Mouse (Mus musculus) myocyte (in vitro differentiated cells): ENCODE measurements around the gene Lmna.

Experiments used
- E2F4 ChIP-seq: IDR thresholded peaks from one replicate; pipeline ENCODE4 v1.6.1; 2011; ENCODE audit warnings: mild to moderate bottlenecking, control low read depth, moderate library complexity; ENCODE audit not compliant: insufficient read depth
- POLR2A ChIP-seq: IDR thresholded peaks from one replicate; pipeline ENCODE4 v1.6.1; 2011; ENCODE audit warnings: low read depth, mild to moderate bottlenecking, control low read depth, moderate library complexity; ENCODE audit not compliant: insufficient read length
- POLR2AphosphoS2 ChIP-seq: IDR thresholded peaks from one replicate; pipeline ENCODE4 v1.6.1; 2011; ENCODE audit warnings: low read depth, control low read depth; ENCODE audit not compliant: insufficient read length
- TCF12 ChIP-seq: IDR thresholded peaks from one replicate; pipeline ENCODE4 v1.6.1; 2011; ENCODE audit warnings: mild to moderate bottlenecking, control low read depth; ENCODE audit not compliant: poor library complexity, insufficient read depth, severe bottlenecking
- USF1 ChIP-seq: IDR thresholded peaks from one replicate; pipeline ENCODE4 v1.6.1; 2011; ENCODE audit warnings: low read depth, mild to moderate bottlenecking, control low read depth, moderate library complexity

- TF ChIP-seq POLR2A: peak; percentile 43
- TF ChIP-seq TCF12: no peak
- no peak for TF ChIP-seq USF1
- no peak for TF ChIP-seq E2F4
- peak; percentile 50 for TF ChIP-seq POLR2AphosphoS2
Measured at GRCm38 (mm10) chr3:88499580-88499979, 10.2 kb downstream of the Lmna start.
